Mouse (Mus musculus) kidney, postnatal 0 days (tissue): ENCODE results near the gene Trim62. TPM values are rescaled to one million over a fixed set of nuclear protein-coding genes. Genes with fewer than 3 reads are reported as not detected.

ENCODE experiments used
- ATAC-seq: fragments of 200-750 bp; cut with Nextera tagmentation; replicated peaks from 2 replicates; pipeline ENCODE4 v1.8.0; 2017; ENCODE audit warnings: low read depth, moderate number of reproducible peaks, moderate TSS enrichment, moderate library complexity; ENCODE audit not compliant: low FRiP score
- DNase-seq: peaks from one replicate; pipeline ENCODE4 v3.0.0-alpha.2; 2016; ENCODE audit warnings: low spot score
- H3K27ac ChIP-seq: fragments of 300-500 bp; sonication (generic); 2 replicates; pipeline ENCODE4 v1.5.1; 2014; ENCODE audit warnings: mild to moderate bottlenecking
- H3K27me3 ChIP-seq: fragments of 300-500 bp; sonication (generic); 2 replicates; pipeline ENCODE4 v1.6.1; 2014; ENCODE audit warnings: low read length, mixed read lengths; ENCODE audit not compliant: insufficient read depth
- H3K36me3 ChIP-seq: fragments of 300-500 bp; sonication (generic); 2 replicates; pipeline ENCODE4 v1.6.1; 2014; ENCODE audit warnings: low read length, mixed read lengths; ENCODE audit not compliant: insufficient read depth
- H3K4me1 ChIP-seq: fragments of 300-500 bp; sonication (generic); replicated peaks from 2 replicates; pipeline ENCODE4 v1.6.1; 2014; ENCODE audit warnings: antibody characterized with exemption, low read length, mixed read lengths; ENCODE audit not compliant: insufficient read depth
- H3K4me2 ChIP-seq: fragments of 300-500 bp; sonication (generic); 2 replicates; pipeline ENCODE4 v1.6.1; 2014; ENCODE audit warnings: mild to moderate bottlenecking, low read length, moderate library complexity, mixed read lengths
- H3K4me3 ChIP-seq: fragments of 300-500 bp; sonication (generic); replicated peaks from 2 replicates; pipeline ENCODE4 v1.5.1; 2014; ENCODE audit warnings: low read depth, low read length
- H3K9ac ChIP-seq: fragments of 300-500 bp; sonication (generic); 2 replicates; pipeline ENCODE4 v1.6.1; 2014; ENCODE audit warnings: low read depth, low read length
- H3K9me3 ChIP-seq: fragments of 300-500 bp; sonication (generic); replicated peaks from 2 replicates; pipeline ENCODE4 v1.6.1; 2016; ENCODE audit warnings: low read length, inconsistent platforms, mixed read lengths
- CTCF ChIP-seq: IDR thresholded peaks from 2 replicates; pipeline ENCODE4 v1.5.1; 2016; ENCODE audit warnings: antibody characterized with exemption, low read depth, mild to moderate bottlenecking, moderate library complexity
- WGBS: fragments of 180-500 bp; shearing (Covaris S2); extraction: QIAGEN DNeasy Blood & Tissue Kit; methylation state at CpG from one replicate; pipeline ENCODE4 v1.1.7; 2014; 5-methylcytosine and 5-hydroxymethylcytosine counted together
- polyA plus RNA-seq: library from polyadenylated mRNA; unstranded; fragments of >200 nt; fragmentation: Nextera tagmentation; extraction: Ambion mirVana; gene quantifications from 2 replicates; pipeline ENCODE4 v1.2.1, GENCODE M21; 2015

Trim62 gene
- polyA plus RNA-seq, 1 experiment from 2014 or later, result 6.2 TPM

DNA sequence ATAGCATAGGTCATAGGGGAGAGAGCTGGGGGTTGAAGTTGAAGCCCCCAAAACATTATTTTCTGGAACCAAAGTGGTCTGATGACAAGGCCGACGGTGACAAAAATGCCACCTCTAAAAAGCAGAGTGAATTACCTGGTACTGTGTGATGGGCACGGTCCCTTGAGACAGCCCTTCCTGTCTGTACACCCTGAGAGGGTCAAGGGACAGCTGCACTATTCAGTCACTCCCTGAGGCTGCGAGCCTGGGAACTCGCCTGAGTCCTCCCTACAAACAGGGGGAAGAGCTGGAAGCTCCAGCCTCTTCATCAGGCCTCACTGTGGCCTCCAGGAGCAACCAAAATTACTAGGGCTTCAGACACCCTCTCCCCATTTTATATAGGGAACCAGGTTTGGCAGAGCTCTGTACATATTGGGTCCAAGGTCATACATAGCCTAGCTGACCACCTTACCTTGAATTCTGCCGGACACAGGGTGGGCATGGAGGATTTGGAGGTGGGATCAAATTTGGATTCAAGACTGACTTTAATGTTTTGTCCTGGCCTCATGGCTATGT lies 5.1 kb downstream of the Trim62 start:
- H3K27me3 ChIP-seq, result no peaks in the 10 kb centered on the region
- no peaks in the 10 kb centered on the region for H3K36me3 ChIP-seq
- H3K9ac ChIP-seq, result no peak overlapping the region
- H3K4me2 ChIP-seq, result no peak overlapping the region
- TF ChIP-seq CTCF, result no peak
- peaks cover 6% of the 10 kb centered on the region; the same call in 1 of the 2 replicates for H3K4me1 ChIP-seq
- H3K27ac ChIP-seq, result no peak overlapping the region
- WGBS, result 76% methylated on average over 6 of the region's 6 CpGs
- DNase-seq (no peak), ATAC-seq (no peak)
- no peaks in the 10 kb centered on the region for H3K9me3 ChIP-seq
- no peak overlapping the region for H3K4me3 ChIP-seq

GRCm38 (mm10) chr4:128889752-128890630 lies 6.6 kb downstream of the Trim62 start:
- Histone ChIP-seq H3K27ac (0 out of 2 replicates have a peak overlapping the region, but pooled peaks have one; percentile 42), H3K9me3 (no peaks in the 10 kb centered on the region), H3K27me3 (no peaks in the 10 kb centered on the region), H3K4me3 (no peak overlapping the region), H3K36me3 (no peaks in the 10 kb centered on the region), H3K4me2 (no peak overlapping the region), H3K9ac (no peak overlapping the region), H3K4me1 (peaks cover 6% of the 10 kb centered on the region; the same call in 1 of the 2 replicates)
- TF ChIP-seq CTCF, result no peak
- 80% methylated on average over 12 of the region's 12 CpGs for WGBS
- DNase-seq (no peak), ATAC-seq (no peak)

- ATAC-seq (no peak), DNase-seq (peak; percentile 59)
- no peak for TF ChIP-seq CTCF
- Histone ChIP-seq H3K9ac (no peak overlapping the region), H3K4me3 (no peak overlapping the region), H3K36me3 (no peaks in the 10 kb centered on the region), H3K9me3 (no peaks in the 10 kb centered on the region), H3K27me3 (no peaks in the 10 kb centered on the region), H3K27ac (no peak overlapping the region), H3K4me1 (peaks cover 6% of the 10 kb centered on the region; the same call in 1 of the 2 replicates), H3K4me2 (no peak overlapping the region)
- 10% methylated on average over 1 of the region's 1 CpGs for WGBS
Measured at GRCm38 (mm10) chr4:128891157-128891556, 7.8 kb downstream of the Trim62 start.

- Histone ChIP-seq H3K9me3 (no peaks in the 10 kb centered on the region), H3K27me3 (no peaks in the 10 kb centered on the region), H3K4me2 (no peak overlapping the region), H3K27ac (no peak overlapping the region), H3K36me3 (no peaks in the 10 kb centered on the region), H3K9ac (no peak overlapping the region), H3K4me1 (peaks cover 6% of the 10 kb centered on the region; the same call in 1 of the 2 replicates), H3K4me3 (no peak overlapping the region)
- 73% methylated on average over 6 of the region's 6 CpGs for WGBS
- no peak for TF ChIP-seq CTCF
- DNase-seq (no peak), ATAC-seq (no peak)
Measured at GRCm38 (mm10) chr4:128891746-128892145, 8.4 kb downstream of the Trim62 start.

- H3K9me3 ChIP-seq, result no peaks in the 10 kb centered on the region
- 73% methylated on average over 6 of the region's 6 CpGs for WGBS
- H3K36me3 ChIP-seq, result no peaks in the 10 kb centered on the region
- no peak overlapping the region for H3K27ac ChIP-seq
- H3K27me3 ChIP-seq, result no peaks in the 10 kb centered on the region
- no peak overlapping the region for H3K4me3 ChIP-seq
- H3K4me2 ChIP-seq, result no peak overlapping the region
- H3K9ac ChIP-seq, result no peak overlapping the region
- no peak for DNase-seq
- no peak for TF ChIP-seq CTCF
- no peak for ATAC-seq
- H3K4me1 ChIP-seq, result peaks cover 6% of the 10 kb centered on the region; the same call in 1 of the 2 replicates
Measured at GRCm38 (mm10) chr4:128892188-128892587, 8.8 kb downstream of the Trim62 start.

DNA sequence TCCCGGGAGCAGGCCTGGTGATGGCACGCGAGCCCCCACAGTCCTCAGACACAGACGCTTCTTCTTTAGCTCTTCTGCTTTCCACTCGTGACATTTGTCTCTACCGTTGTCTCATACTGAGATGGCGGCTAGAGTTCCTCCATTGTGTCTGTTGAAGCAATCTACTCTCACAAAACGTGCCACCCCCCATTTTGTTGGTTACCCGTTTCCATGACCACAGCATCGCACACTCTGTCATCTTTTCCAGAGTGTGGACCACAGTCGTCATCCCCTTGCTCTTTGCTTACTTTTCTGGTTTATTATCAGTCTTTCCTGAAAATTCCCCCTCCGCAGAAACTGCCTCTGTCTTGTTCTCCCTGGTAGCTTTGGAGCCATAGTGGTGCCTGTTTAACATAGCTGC lies 10.7 kb downstream of the Trim62 start:
- H3K4me3 ChIP-seq, result no peak overlapping the region
- no peak for TF ChIP-seq CTCF
- no peak overlapping the region for H3K4me2 ChIP-seq
- no peaks in the 10 kb centered on the region for H3K9me3 ChIP-seq
- DNase-seq, result no peak
- peaks cover 22% of the 10 kb centered on the region for H3K4me1 ChIP-seq
- WGBS, result 88% methylated on average over 12 of the region's 12 CpGs
- no peak overlapping the region for H3K9ac ChIP-seq
- H3K36me3 ChIP-seq, result no peaks in the 10 kb centered on the region
- no peak overlapping the region for H3K27ac ChIP-seq
- ATAC-seq, result no peak
- no peaks in the 10 kb centered on the region for H3K27me3 ChIP-seq
